Mouse (Mus musculus) left cerebral cortex, adult 8-10 months (tissue): ENCODE measurements around the gene Stfa2l1. TPM values are rescaled to one million over a fixed set of nuclear protein-coding genes. Genes with fewer than 3 reads are reported as not detected.
A peak's percentile ranks its signal among the peaks of the same experiment; 100 is the strongest.
"Not testable (repeated sequence)": the region's sequence is repeated elsewhere in the genome, so short reads cannot be mapped to it uniquely, and the experiment has no call there.

Experiments
- DNase-seq, 2 experiments: peaks; one replicate each; pipeline ENCODE4 v3.0.0; 2022; ENCODE audit warnings: low spot score in 2 of 2
- total RNA-seq, 4 experiments: library from RNA; stranded (reverse); gene quantifications; 2 replicates each; pipeline ENCODE4 v1.2.4; 2022

Stfa2l1 gene
- total RNA-seq: not detected

GRCm38 (mm10) chr16:36156402-36156975, at the start of gene Stfa2l1:
TSS of gene Stfa2l1 (plus strand) at chr16:36156811.
- DNase-seq: no peak

- DNase-seq: not testable (repeated sequence)
Observed at GRCm38 (mm10) chr16:36111486-36111885, 45.1 kb upstream of the Stfa2l1 start.

- DNase-seq: not testable (repeated sequence)
Observed at GRCm38 (mm10) chr16:36115751-36116150, 40.9 kb upstream of the Stfa2l1 start.

GRCm38 (mm10) chr16:36128092-36128491, 28.5 kb upstream of the Stfa2l1 start:
- DNase-seq: no peak

- DNase-seq: no peak
Observed at GRCm38 (mm10) chr16:36131141-36131540, 25.5 kb upstream of the Stfa2l1 start, which contains the start of gene Csta1. TSS of gene Csta1 (minus strand) at chr16:36131241.

GRCm38 (mm10) chr16:36138201-36138600, 18.4 kb upstream of the Stfa2l1 start:
- no peak for DNase-seq

GRCm38 (mm10) chr16:36167841-36168240, 11.2 kb downstream of the Stfa2l1 start:
- not testable (repeated sequence) for DNase-seq

- no peak for DNase-seq
Observed at GRCm38 (mm10) chr16:36176108-36176507, 19.5 kb downstream of the Stfa2l1 start.

- DNase-seq: no peak
Observed at GRCm38 (mm10) chr16:36179910-36180309, 23.3 kb downstream of the Stfa2l1 start.

GRCm38 (mm10) chr16:36183912-36184311, 27.3 kb downstream of the Stfa2l1 start, which contains the start of gene Gm5483:
TSS of gene Gm5483 (plus strand) at chr16:36184212.
- DNase-seq: not testable (repeated sequence)

- no peak for DNase-seq
Observed at GRCm38 (mm10) chr16:36199226-36199625, 42.6 kb downstream of the Stfa2l1 start.

- DNase-seq: peak in 1 of 2 experiments; percentile 4
Observed at GRCm38 (mm10) chr16:36203846-36204245, 47.2 kb downstream of the Stfa2l1 start.

- DNase-seq: not testable (repeated sequence)
Observed at GRCm38 (mm10) chr16:36205684-36206083, 49.1 kb downstream of the Stfa2l1 start.

GRCm38 (mm10) chr16:36209967-36210453, 53.4 kb downstream of the Stfa2l1 start, which contains the start of gene Gm5416:
TSS of gene Gm5416 (plus strand) at chr16:36210403.
- no peak for DNase-seq

Other genes with a start within 250 kb of the Stfa2l1 start
- gene Parp9, start 218.3 kb upstream of the Stfa2l1 start, total RNA-seq: 1 to 10 TPM; 2.9 to 4.9 (median 3.9) TPM
- gene Dtx3l, start 217.7 kb upstream of the Stfa2l1 start, total RNA-seq: 1 to 10 TPM; 4.7 to 5.7 (median 5.2) TPM
- 100 to 1,000 TPM; 128 to 143 (median 130) TPM for gene Kpna1, start 178.1 kb upstream of the Stfa2l1 start, total RNA-seq
- gene Wdr5b, start 115.6 kb upstream of the Stfa2l1 start, total RNA-seq: 1 to 10 TPM; 4.4 to 5.3 (median 5.1) TPM
- gene Fam162a, start 85.2 kb upstream of the Stfa2l1 start, total RNA-seq: 10 to 100 TPM; 51.3 to 65.8 (median 62.1) TPM
- gene Ccdc58, start 85.1 kb upstream of the Stfa2l1 start, total RNA-seq: 10 to 100 TPM; 15.4 to 22.0 (median 19.1) TPM
- gene Csta1, start 25.6 kb upstream of the Stfa2l1 start, total RNA-seq: not detected
- gene Gm5483, start 27.4 kb downstream of the Stfa2l1 start, total RNA-seq: not detected
- not detected for gene Gm5416, start 53.6 kb downstream of the Stfa2l1 start, total RNA-seq
- not detected for gene 2010005H15Rik, start 64.7 kb downstream of the Stfa2l1 start, total RNA-seq
- not detected for gene Stfa1, start 120.1 kb downstream of the Stfa2l1 start, total RNA-seq
- gene BC117090, start 177.5 kb downstream of the Stfa2l1 start, total RNA-seq: not detected
- gene BC100530, start 210.9 kb downstream of the Stfa2l1 start, total RNA-seq: not detected